Mouse (Mus musculus) T-helper 17 cell (primary cell): Measurements from ENCODE around the gene Dnaaf5.

Source experiments
- in situ Hi-C, 2 experiments: fragments of 300-600 bp; cut with MboI, MseI; formaldehyde crosslinking; loops; 1 replicate in 1 of 2; 2 replicates in 1 of 2; pipeline ENCODE4 v1.15.1; 2025; ENCODE audit warnings: high pct_unique_total_duplicates in 2 of 2

The Dnaaf5 gene

DNA sequence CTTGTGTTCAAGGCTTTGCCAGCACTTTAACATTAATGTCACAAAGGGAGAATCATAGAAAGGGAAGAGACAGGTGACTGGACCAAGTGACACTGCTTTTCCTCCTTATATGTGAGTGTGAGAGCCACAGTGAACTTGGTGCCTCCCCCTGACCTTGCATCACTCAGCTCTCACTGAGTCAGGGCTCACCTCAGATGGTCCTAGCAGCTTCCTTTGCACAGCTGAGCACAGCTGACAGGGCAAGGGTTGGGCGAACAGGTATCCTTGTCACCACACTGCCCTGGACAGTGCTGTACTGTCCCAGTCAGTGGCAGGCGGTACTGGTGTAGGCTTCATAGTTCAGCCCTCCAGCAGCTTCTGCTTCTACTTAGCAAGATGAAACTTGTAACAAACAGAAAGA is 77.6 kb downstream of the Dnaaf5 start:
- in situ Hi-C loops: no loop called here

DNA sequence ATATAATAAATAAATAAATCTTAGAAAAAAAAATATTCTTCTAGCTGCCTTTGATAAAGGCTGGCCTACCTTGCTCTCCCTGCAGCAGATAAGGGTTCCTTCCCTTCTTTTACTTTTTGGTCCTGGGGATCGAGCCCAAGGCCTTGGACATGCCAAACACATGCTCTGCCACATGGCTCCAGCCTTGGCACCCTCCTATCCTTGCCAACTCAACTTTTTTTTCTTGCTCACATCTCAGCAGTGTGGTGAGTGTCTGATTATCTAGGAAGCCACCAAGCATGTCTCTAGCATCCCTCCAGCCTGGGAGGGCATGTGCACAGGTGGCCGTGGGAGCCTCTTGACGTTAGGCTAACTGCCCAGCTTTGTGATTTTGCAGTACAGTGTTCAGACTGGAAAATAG is 78.3 kb downstream of the Dnaaf5 start:
- in situ Hi-C loops: no loop called here

DNA sequence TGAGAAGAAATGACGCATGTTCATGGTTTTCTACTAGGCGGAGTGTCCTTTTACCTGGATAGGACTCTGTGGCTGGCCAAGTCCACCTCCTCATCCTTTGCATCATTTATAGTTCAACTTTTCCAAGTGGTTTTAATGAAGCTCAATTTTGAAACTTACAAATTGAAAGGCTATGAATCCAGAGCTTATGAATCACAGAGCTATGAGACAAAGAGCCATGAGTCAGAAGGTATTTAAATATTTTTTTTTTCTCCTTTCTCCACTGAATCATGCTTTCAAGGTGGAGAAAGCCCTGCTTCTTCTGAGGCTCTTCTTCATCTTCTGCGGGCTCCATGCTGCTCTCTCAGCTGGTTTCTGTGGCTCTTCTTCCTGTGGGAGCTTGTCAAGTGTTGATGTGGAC is 79.7 kb downstream of the Dnaaf5 start:
- in situ Hi-C loops: no loop called here

DNA sequence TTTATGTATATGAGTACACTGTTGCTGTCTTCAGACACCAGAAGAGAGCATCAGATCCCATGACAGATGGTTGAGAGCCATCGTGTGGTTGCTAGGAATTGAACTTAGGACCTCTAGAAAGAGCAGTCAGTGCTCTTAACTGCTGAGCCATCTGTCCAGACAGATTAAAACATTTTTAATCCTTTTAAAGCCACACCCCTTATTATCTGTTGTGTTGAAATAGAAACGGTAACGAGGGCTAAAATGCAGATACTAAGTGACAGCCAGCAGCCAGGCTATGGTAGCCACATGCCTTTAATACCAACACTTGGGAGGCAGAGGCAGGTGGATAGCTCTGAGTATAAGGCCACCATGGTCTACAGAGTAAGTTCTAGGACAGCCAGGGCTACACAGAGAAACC is 82.1 kb downstream of the Dnaaf5 start:
- in situ Hi-C loops: no loop called here

DNA sequence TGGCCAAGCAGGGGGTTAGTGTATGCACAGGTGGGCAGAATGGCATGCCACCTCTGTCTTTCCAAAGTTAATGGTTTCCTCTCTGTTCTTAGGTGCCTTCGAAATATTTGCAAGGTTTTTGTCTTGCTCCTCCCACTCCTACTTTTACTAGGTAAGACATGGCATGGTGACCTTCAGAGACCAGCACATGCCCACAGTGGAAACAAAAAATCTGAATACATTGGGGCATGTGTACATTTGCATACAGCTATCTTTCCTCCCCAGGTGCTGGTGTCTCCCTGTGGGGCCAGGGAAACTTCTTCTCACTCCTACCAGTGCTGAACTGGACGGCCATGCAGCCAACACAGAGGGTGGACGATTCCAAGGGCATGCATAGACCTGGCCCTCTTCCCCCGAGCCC is 84.4 kb downstream of the Dnaaf5 start:
- in situ Hi-C loops: no loop called here
